Mouse (Mus musculus) adrenal gland, adult 10 weeks (tissue): ENCODE data around the gene Pom121. TPM values are rescaled to one million over a fixed set of nuclear protein-coding genes. Genes with fewer than 3 reads are reported as not detected.

Source experiments
- polyA plus RNA-seq: library from polyadenylated mRNA; stranded (reverse); fragments of 350-450 nt; fragmentation: Illumina TruSeq; extraction: RNeasy Lipid Tissue Mini Kit (QIAGEN cat#74804); gene quantifications from one replicate; pipeline ENCODE4 v1.2.3, GENCODE M21; 2014; ENCODE audit warnings: low read depth, low replicate concordance

The Pom121 gene
- polyA plus RNA-seq = 2.4 TPM

GRCm38 (mm10) chr5:135394004-135394823, at the start of gene Pom121:
Gene Pom121 (minus strand): TSS chr5:135394546.

GRCm38 (mm10) chr5:135369787-135370654, 24.3 kb downstream of the Pom121 start, which contains the start of gene Nsun5:
Gene Nsun5 (plus strand): TSS chr5:135369953.

GRCm38 (mm10) chr5:135352995-135353394, 41.4 kb downstream of the Pom121 start, which contains the start of gene Trim50:
Gene Trim50 (plus strand): TSS chr5:135353295.

GRCm38 (mm10) chr5:135349862-135350261, 44.5 kb downstream of the Pom121 start, which contains the start of gene Fkbp6:
Gene Fkbp6 (minus strand): TSS chr5:135350044.

Other genes starting within 250 kb of the Pom121 start
- 7.7 TPM for gene Tbl2, start 244.9 kb downstream of the Pom121 start, polyA plus RNA-seq
- gene Bcl7b, start 226.3 kb downstream of the Pom121 start, polyA plus RNA-seq = 24.0 TPM
- 71.1 TPM for gene Baz1b, start 207.3 kb downstream of the Pom121 start, polyA plus RNA-seq
- gene Fzd9, start 143.3 kb downstream of the Pom121 start, polyA plus RNA-seq = not detected
- not detected for gene Fkbp6, start 44.5 kb downstream of the Pom121 start, polyA plus RNA-seq
- not detected for gene Trim50, start 41.3 kb downstream of the Pom121 start, polyA plus RNA-seq
- 1.8 TPM for gene Nsun5, start 24.6 kb downstream of the Pom121 start, polyA plus RNA-seq
- gene Hip1, start 150.6 kb upstream of the Pom121 start, polyA plus RNA-seq = 12.9 TPM
- gene Ccl26, start 169.0 kb upstream of the Pom121 start, polyA plus RNA-seq = not detected
- 0.47 TPM for gene Ccl24, start 178.5 kb upstream of the Pom121 start, polyA plus RNA-seq
- 15.9 TPM for gene Rhbdd2, start 238.1 kb upstream of the Pom121 start, polyA plus RNA-seq